Mouse (Mus musculus) kidney, embryonic 14.5 days (tissue): ENCODE results near the gene Slc15a3. TPM values are rescaled to one million over a fixed set of nuclear protein-coding genes. Genes with fewer than 3 reads are reported as not detected.

ENCODE experiments used
- ATAC-seq: fragments of 200-750 bp; cut with Nextera tagmentation; 2 replicates; pipeline ENCODE4 v1.8.0; 2017; ENCODE audit warnings: moderate number of reproducible peaks, mild to moderate bottlenecking, moderate TSS enrichment, moderate library complexity; ENCODE audit not compliant: low FRiP score, low TSS enrichment
- H3K27ac ChIP-seq: fragments of 300-500 bp; sonication (generic); 2 replicates; pipeline ENCODE4 v1.5.1; 2014; ENCODE audit warnings: low read depth, mild to moderate bottlenecking, low read length, moderate library complexity, mixed read lengths
- H3K27me3 ChIP-seq: fragments of 300-500 bp; sonication (generic); 2 replicates; pipeline ENCODE4 v1.6.1; 2014; ENCODE audit warnings: mild to moderate bottlenecking, low read length; ENCODE audit not compliant: control insufficient read depth, insufficient read depth
- H3K36me3 ChIP-seq: fragments of 300-500 bp; sonication (generic); 2 replicates; pipeline ENCODE4 v1.6.1; 2014; ENCODE audit warnings: low read length, mixed read lengths; ENCODE audit not compliant: control insufficient read depth, insufficient read depth
- H3K4me1 ChIP-seq: fragments of 300-500 bp; sonication (generic); 2 replicates; pipeline ENCODE4 v1.6.1; 2014; ENCODE audit warnings: low read length, mixed read lengths; ENCODE audit not compliant: control insufficient read depth, insufficient read depth
- H3K4me2 ChIP-seq: fragments of 300-500 bp; sonication (generic); replicated peaks from 2 replicates; pipeline ENCODE4 v1.6.1; 2014; ENCODE audit warnings: low read depth, mild to moderate bottlenecking, low read length
- H3K4me3 ChIP-seq: fragments of 300-500 bp; sonication (generic); 2 replicates; pipeline ENCODE4 v1.5.1; 2014; ENCODE audit warnings: mild to moderate bottlenecking, low read length
- H3K9ac ChIP-seq: fragments of 300-500 bp; sonication (generic); 2 replicates; pipeline ENCODE4 v1.6.1; 2014; ENCODE audit warnings: low read depth, mild to moderate bottlenecking, low read length, moderate library complexity
- H3K9me3 ChIP-seq: fragments of 300-500 bp; sonication (generic); 2 replicates; pipeline ENCODE4 v1.6.1; 2016; ENCODE audit warnings: low read length; ENCODE audit not compliant: control insufficient read depth
- WGBS: fragments of 180-500 bp; shearing (Covaris S2); extraction: QIAGEN DNeasy Blood & Tissue Kit; methylation state at CpG from one replicate; pipeline ENCODE4 v1.1.7; 2014; 5-methylcytosine and 5-hydroxymethylcytosine counted together
- polyA plus RNA-seq: library from polyadenylated mRNA; unstranded; fragments of >200 nt; fragmentation: Nextera tagmentation; extraction: Ambion mirVana; gene quantifications from 2 replicates; pipeline ENCODE4 v1.2.1, GENCODE M21; 2014

The Slc15a3 gene
- 0.44 and 0.69 TPM in 2 replicates for polyA plus RNA-seq

- H3K9me3 ChIP-seq = no peaks in the 10 kb centered on the region
- H3K27ac ChIP-seq = no peak within 1 kb of the TSS
- no peak within 1 kb of the TSS for H3K4me2 ChIP-seq
- 68% methylated on average over 15 of the region's 15 CpGs for WGBS
- no peaks in the 10 kb centered on the region for H3K36me3 ChIP-seq
- H3K9ac ChIP-seq = no peak within 1 kb of the TSS
- peaks cover 4% of the 10 kb centered on the region; the same call in 1 of the 2 replicates for H3K4me1 ChIP-seq
- no peak within 1 kb of the TSS for H3K4me3 ChIP-seq
- H3K27me3 ChIP-seq = 0 out of 2 replicates have a peak, but pooled peaks cover 5% of the 10 kb centered on the region
- no peak for ATAC-seq
These were observed at the start of gene Slc15a3 for GRCm38 (mm10) chr19:10839010-10839892. TSS of gene Slc15a3 (plus strand) at chr19:10839727.

GRCm38 (mm10) chr19:10790323-10790722 lies 49.2 kb upstream of the Slc15a3 start:
- Histone ChIP-seq H3K36me3 (no peaks in the 10 kb centered on the region), H3K4me2 (no peak overlapping the region), H3K9ac (no peak overlapping the region), H3K4me3 (no peak overlapping the region), H3K27ac (no peak overlapping the region), H3K27me3 (no peaks in the 10 kb centered on the region), H3K4me1 (no peaks in the 10 kb centered on the region), H3K9me3 (no peaks in the 10 kb centered on the region)
- WGBS = 78% methylated on average over 9 of the region's 9 CpGs
- no peak for ATAC-seq

- no peak overlapping the region for H3K9ac ChIP-seq
- no peaks in the 10 kb centered on the region for H3K4me1 ChIP-seq
- H3K4me2 ChIP-seq = no peak overlapping the region
- H3K27ac ChIP-seq = no peak overlapping the region
- 43% methylated on average over 3 of the region's 3 CpGs for WGBS
- H3K27me3 ChIP-seq = no peaks in the 10 kb centered on the region
- no peak overlapping the region for H3K4me3 ChIP-seq
- no peaks in the 10 kb centered on the region for H3K9me3 ChIP-seq
- ATAC-seq = no peak
- no peaks in the 10 kb centered on the region for H3K36me3 ChIP-seq
These were observed 46.5 kb upstream of the Slc15a3 start for GRCm38 (mm10) chr19:10793044-10793443.

- 97% methylated on average over 1 of the region's 1 CpGs for WGBS
- no peak for ATAC-seq
- Histone ChIP-seq H3K27ac (no peak overlapping the region), H3K4me2 (no peak overlapping the region), H3K9me3 (no peaks in the 10 kb centered on the region), H3K4me1 (no peaks in the 10 kb centered on the region), H3K4me3 (no peak overlapping the region), H3K36me3 (no peaks in the 10 kb centered on the region), H3K27me3 (no peaks in the 10 kb centered on the region), H3K9ac (no peak overlapping the region)
These were observed 44.6 kb upstream of the Slc15a3 start for GRCm38 (mm10) chr19:10794916-10795315.

GRCm38 (mm10) chr19:10798576-10798975 lies 41.0 kb upstream of the Slc15a3 start:
- no peak for ATAC-seq
- Histone ChIP-seq H3K4me3 (no peak overlapping the region), H3K4me1 (no peaks in the 10 kb centered on the region)

GRCm38 (mm10) chr19:10799155-10799554 lies 40.4 kb upstream of the Slc15a3 start:
- H3K4me3 ChIP-seq = no peak overlapping the region
- no peak overlapping the region for H3K27ac ChIP-seq
- H3K36me3 ChIP-seq = no peaks in the 10 kb centered on the region
- H3K4me1 ChIP-seq = no peaks in the 10 kb centered on the region
- WGBS = 88% methylated on average over 17 of the region's 17 CpGs
- ATAC-seq = no peak
- H3K9me3 ChIP-seq = no peaks in the 10 kb centered on the region
- H3K9ac ChIP-seq = no peak overlapping the region
- H3K27me3 ChIP-seq = no peaks in the 10 kb centered on the region
- no peak overlapping the region for H3K4me2 ChIP-seq

More at GRCm38 (mm10) chr19:10798576-10798975, 41.0 kb upstream of the Slc15a3 start:
- Histone ChIP-seq H3K27me3 (no peaks in the 10 kb centered on the region), H3K9ac (no peak overlapping the region), H3K4me2 (no peak overlapping the region), H3K27ac (no peak overlapping the region), H3K9me3 (no peaks in the 10 kb centered on the region), H3K36me3 (no peaks in the 10 kb centered on the region)
- WGBS = 69% methylated on average over 10 of the region's 10 CpGs

GRCm38 (mm10) chr19:10801070-10801469 lies 38.5 kb upstream of the Slc15a3 start:
- Histone ChIP-seq H3K36me3 (no peaks in the 10 kb centered on the region), H3K27me3 (no peaks in the 10 kb centered on the region), H3K4me3 (no peak overlapping the region), H3K4me2 (no peak overlapping the region), H3K4me1 (no peaks in the 10 kb centered on the region), H3K9me3 (no peaks in the 10 kb centered on the region), H3K9ac (no peak overlapping the region), H3K27ac (no peak overlapping the region)
- 86% methylated on average over 6 of the region's 6 CpGs for WGBS
- no peak for ATAC-seq

GRCm38 (mm10) chr19:10801906-10802305 lies 37.6 kb upstream of the Slc15a3 start:
- Histone ChIP-seq H3K4me3 (no peak overlapping the region), H3K9ac (no peak overlapping the region), H3K36me3 (no peaks in the 10 kb centered on the region), H3K9me3 (no peaks in the 10 kb centered on the region), H3K4me1 (no peaks in the 10 kb centered on the region), H3K4me2 (no peak overlapping the region), H3K27ac (no peak overlapping the region), H3K27me3 (no peaks in the 10 kb centered on the region)
- WGBS = 83% methylated on average over 6 of the region's 6 CpGs
- ATAC-seq = no peak

- H3K9ac ChIP-seq = no peak overlapping the region
- H3K4me3 ChIP-seq = no peak overlapping the region
- ATAC-seq = no peak
- H3K27me3 ChIP-seq = no peaks in the 10 kb centered on the region
- no peak overlapping the region for H3K4me2 ChIP-seq
- WGBS = 84% methylated on average over 5 of the region's 5 CpGs
- no peaks in the 10 kb centered on the region for H3K36me3 ChIP-seq
- H3K27ac ChIP-seq = no peak overlapping the region
- H3K4me1 ChIP-seq = no peaks in the 10 kb centered on the region
- H3K9me3 ChIP-seq = no peaks in the 10 kb centered on the region
These were observed 35.8 kb upstream of the Slc15a3 start for GRCm38 (mm10) chr19:10803751-10804150.
